Mouse (Mus musculus): Measurements from ENCODE around the gene Ttc39a. TPM values are rescaled to one million over a fixed set of nuclear protein-coding genes. Genes with fewer than 3 reads are reported as not detected.
A peak's percentile ranks its signal among the peaks of the same experiment; 100 is the strongest.

Gene Ttc39a
- polyA plus RNA-seq, 1 experiment from 2014 or later = 11.6 TPM

DNA sequence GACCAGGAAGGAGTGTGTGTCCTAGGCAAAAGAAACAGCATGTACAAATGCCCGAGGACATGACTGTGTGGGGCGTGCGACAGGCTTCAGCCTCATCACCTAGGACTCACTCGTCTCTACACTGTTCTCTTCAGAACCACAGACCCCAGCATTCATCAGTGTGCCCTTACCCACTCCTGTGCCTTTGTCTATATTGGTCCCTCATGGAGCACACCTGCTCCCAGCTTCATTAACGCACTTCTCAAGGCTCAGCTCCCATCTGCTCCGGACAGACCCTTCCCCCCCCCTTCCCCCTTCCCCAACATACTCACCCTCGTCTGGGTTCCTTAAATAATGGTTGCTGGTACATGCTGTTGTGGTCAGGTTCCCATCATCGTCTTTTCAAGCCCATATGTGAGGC is 1.0 kb upstream of the Ttc39a start:
- H3K27ac ChIP-seq (ENCODE audit: poor library complexity, severe bottlenecking) = peak overlapping the region; percentile 86
- H3K4me3 ChIP-seq = peak overlapping the region; percentile 76
- peak overlapping the region; percentile 41 for H3K9ac ChIP-seq
- H3K4me2 ChIP-seq = peak overlapping the region; percentile 95
- no peak for ATAC-seq (ENCODE audit: insufficient number of reproducible peaks, low FRiP score)
- WGBS = 59% methylated on average over 8 of the region's 8 CpGs
- no peaks in the 10 kb centered on the region for H3K27me3 ChIP-seq (replicated peaks)
- H3K4me1 ChIP-seq (replicated peaks) = peaks cover 26% of the 10 kb centered on the region
- H3K9me3 ChIP-seq (replicated peaks) = no peaks in the 10 kb centered on the region
- peaks cover 13% of the 10 kb centered on the region for H3K36me3 ChIP-seq

DNA sequence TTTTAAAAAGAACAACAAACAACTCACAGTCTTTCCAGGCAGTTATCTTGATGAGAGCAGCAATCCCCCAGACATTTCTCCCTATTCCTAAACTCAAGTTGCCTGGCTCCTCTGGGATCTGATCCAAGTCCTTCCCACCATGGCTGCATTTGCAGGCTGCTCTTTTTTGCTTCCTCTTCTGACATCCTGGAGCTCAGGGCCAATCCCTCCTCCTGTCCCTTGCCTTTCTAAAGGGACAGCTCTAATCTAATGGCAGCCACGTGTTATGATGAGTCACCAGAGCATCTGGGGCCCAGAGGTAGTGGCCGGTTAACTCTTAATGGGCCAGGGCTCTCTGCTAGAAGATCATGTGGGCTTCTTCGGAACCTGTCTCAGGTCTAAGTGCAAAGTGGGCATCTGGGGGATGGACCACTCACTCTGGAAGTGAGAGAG is 353 bp upstream of the Ttc39a start:
- no peaks in the 10 kb centered on the region for H3K9me3 ChIP-seq (replicated peaks)
- peak overlapping the region; percentile 76 for H3K4me3 ChIP-seq
- H3K9ac ChIP-seq = peak overlapping the region; percentile 83
- peaks cover 33% of the 10 kb centered on the region for H3K4me1 ChIP-seq (replicated peaks)
- H3K27ac ChIP-seq (ENCODE audit: poor library complexity, severe bottlenecking) = peak overlapping the region; percentile 86
- peak overlapping the region; percentile 95 for H3K4me2 ChIP-seq
- ATAC-seq (ENCODE audit: insufficient number of reproducible peaks, low FRiP score) = peak; percentile 90
- peaks cover 13% of the 10 kb centered on the region for H3K36me3 ChIP-seq
- no peaks in the 10 kb centered on the region for H3K27me3 ChIP-seq (replicated peaks)
- WGBS = 2% methylated on average over 3 of the region's 3 CpGs

DNA sequence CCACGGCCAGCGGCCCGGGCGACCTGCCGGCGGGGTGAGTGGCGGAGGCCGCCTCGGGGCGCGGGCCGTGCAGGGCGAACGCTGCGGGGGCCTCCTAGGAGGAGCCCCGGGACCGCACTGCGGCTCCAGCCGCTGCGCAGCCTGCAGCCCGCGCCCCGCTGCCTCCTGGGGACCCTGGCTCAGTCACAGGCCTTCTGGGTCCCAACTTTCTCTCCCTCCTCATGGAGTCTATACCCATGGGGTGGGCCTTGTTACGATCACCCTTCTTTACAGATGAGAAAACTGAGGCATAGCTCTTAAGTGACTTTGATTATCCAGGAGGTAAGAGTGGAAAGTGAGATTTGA is 725 bp downstream of the Ttc39a start:
- Histone ChIP-seq H3K4me1 (replicated peaks) (peaks cover 40% of the 10 kb centered on the region), H3K27me3 (replicated peaks) (no peaks in the 10 kb centered on the region), H3K4me2 (peak overlapping the region; percentile 95), H3K9me3 (replicated peaks) (no peaks in the 10 kb centered on the region), H3K36me3 (peaks cover 13% of the 10 kb centered on the region), H3K4me3 (peak overlapping the region; percentile 76), H3K9ac (peak overlapping the region; percentile 83), H3K27ac (ENCODE audit: poor library complexity, severe bottlenecking) (peak overlapping the region; percentile 86)
- ATAC-seq (ENCODE audit: insufficient number of reproducible peaks, low FRiP score) = no peak
- WGBS = 5% methylated on average over 24 of the region's 24 CpGs

DNA sequence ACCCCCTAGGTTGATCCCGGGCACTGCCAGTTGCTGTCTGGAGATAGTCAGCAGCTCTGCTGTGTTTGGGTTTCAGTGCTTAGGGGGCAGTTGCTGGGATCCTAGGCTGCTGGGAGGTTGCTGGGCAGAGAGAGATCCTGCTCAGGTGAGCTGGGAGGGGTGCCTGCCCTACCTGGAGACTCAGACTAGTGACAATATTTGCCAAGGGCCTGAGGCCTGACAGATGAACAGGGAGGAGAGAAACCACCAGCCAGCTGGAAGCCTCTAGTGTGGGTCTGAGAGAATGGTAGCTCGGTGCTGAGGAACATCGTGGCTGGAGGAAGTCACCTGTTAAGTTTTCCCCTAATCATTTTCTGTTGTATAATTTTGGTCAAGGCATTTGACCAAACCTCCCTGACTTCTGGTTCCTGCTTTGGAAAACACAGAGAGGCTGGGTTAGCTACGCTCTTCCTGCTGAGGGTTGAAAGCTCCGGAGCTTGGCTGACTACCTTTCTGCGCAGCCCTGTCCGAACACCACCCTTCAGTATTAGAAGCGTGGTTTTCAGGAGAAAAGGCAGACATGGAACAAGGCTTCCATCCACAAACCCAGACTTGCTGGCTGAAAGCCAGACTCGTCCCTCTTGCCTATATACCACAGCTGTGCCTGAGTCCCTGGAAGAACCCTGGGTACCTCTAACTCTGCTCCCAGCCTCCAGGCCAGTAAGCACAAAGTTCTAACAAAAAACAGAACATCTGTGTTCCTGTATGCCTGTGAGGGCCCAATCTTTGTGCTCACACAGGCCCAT is 1.5 kb downstream of the Ttc39a start:
- no peak for ATAC-seq (ENCODE audit: insufficient number of reproducible peaks, low FRiP score)
- WGBS = 70% methylated on average over 9 of the region's 9 CpGs
- no peaks in the 10 kb centered on the region for H3K27me3 ChIP-seq (replicated peaks)
- H3K4me2 ChIP-seq = peak overlapping the region; percentile 95
- no peaks in the 10 kb centered on the region for H3K9me3 ChIP-seq (replicated peaks)
- 0 out of 2 replicates have a peak overlapping the region, but pooled peaks have one; percentile 13 for H3K27ac ChIP-seq (ENCODE audit: poor library complexity, severe bottlenecking)
- H3K4me1 ChIP-seq (replicated peaks) = peaks cover 40% of the 10 kb centered on the region
- H3K9ac ChIP-seq = 0 out of 2 replicates have a peak overlapping the region, but pooled peaks have one; percentile 83
- H3K36me3 ChIP-seq = peaks cover 13% of the 10 kb centered on the region
- H3K4me3 ChIP-seq = peak overlapping the region; percentile 76

DNA sequence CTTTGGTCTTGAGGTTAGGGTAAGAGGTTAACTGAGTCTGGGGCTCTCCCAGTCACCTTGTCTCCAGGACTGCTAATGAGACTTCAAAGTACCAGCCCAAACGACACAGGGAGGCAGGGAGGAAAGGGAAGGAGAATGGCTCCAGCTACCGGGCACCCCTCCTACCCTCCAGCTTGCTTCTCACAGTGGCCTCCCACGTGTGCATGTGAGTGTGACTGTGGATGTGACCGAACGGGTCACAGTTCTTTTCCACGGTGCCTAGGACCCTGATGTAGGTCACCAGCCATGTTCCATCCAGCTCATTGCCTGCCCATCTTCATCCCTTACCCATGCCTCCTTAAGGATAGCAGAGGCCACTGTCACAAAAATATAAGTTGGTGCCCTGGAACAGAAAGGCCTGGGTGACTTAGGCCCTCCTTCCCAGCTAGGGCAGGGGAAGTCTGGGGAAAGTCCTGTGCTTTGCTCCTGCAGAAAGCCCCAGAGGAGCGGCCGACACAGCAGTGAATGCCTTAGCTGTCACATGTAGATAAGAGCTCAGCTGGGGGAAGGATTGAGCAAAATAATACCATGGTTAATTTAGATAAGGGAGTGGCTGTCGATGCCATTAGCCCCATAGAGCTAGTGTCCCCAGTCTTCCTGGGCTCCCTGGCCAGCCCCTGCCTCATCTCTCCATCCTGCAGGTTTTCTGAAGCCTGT is 4.4 kb downstream of the Ttc39a start:
- Histone ChIP-seq H3K4me1 (replicated peaks) (peaks cover 31% of the 10 kb centered on the region), H3K27me3 (replicated peaks) (no peaks in the 10 kb centered on the region), H3K4me3 (no peak overlapping the region), H3K9ac (peak overlapping the region; percentile 30; the same call in 1 of the 2 replicates), H3K9me3 (replicated peaks) (no peaks in the 10 kb centered on the region), H3K27ac (ENCODE audit: poor library complexity, severe bottlenecking) (peak overlapping the region; percentile 74), H3K36me3 (no peaks in the 10 kb centered on the region), H3K4me2 (peak overlapping the region; percentile 27)
- 30% methylated on average over 9 of the region's 9 CpGs for WGBS
- ATAC-seq (ENCODE audit: insufficient number of reproducible peaks, low FRiP score) = peak; percentile 67

DNA sequence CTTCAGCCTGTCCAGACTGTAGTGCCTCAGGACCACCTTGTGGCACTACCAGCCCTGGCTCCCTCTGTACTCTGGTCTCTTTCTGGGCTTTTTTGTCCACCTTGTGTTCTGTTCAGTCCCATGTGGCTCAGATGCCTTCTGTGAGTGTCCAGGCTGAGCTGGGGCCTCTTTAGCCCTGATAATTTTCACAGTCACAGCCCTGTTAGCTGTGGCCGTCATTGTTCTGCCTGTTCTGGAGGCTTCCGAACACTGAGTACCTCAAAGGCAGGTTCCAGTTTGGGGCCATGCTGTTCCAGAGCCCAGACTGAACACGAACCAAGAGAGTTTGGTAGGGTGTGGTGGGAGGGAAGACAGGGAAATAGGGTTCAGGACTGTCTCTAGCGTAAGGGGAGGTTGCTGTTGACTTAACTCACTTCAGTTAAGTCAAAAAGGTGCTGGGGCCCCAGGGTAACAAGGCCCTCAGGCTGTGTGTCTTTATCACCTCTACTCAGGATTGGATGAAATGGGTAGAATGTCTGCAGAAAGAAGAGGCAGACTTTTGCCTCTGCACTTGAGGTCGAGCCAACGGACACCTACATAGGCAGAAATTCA is 5.0 kb downstream of the Ttc39a start:
- peak overlapping the region; percentile 27 for H3K4me2 ChIP-seq
- peak; percentile 7; the same call in 1 of the 2 replicates for ATAC-seq (ENCODE audit: insufficient number of reproducible peaks, low FRiP score)
- H3K36me3 ChIP-seq = no peaks in the 10 kb centered on the region
- H3K4me3 ChIP-seq = no peak overlapping the region
- peak overlapping the region; percentile 30; the same call in 1 of the 2 replicates for H3K9ac ChIP-seq
- H3K27ac ChIP-seq (ENCODE audit: poor library complexity, severe bottlenecking) = peak overlapping the region; percentile 74
- no peaks in the 10 kb centered on the region for H3K27me3 ChIP-seq (replicated peaks)
- WGBS = 65% methylated on average over 6 of the region's 6 CpGs
- peaks cover 31% of the 10 kb centered on the region for H3K4me1 ChIP-seq (replicated peaks)
- no peaks in the 10 kb centered on the region for H3K9me3 ChIP-seq (replicated peaks)

DNA sequence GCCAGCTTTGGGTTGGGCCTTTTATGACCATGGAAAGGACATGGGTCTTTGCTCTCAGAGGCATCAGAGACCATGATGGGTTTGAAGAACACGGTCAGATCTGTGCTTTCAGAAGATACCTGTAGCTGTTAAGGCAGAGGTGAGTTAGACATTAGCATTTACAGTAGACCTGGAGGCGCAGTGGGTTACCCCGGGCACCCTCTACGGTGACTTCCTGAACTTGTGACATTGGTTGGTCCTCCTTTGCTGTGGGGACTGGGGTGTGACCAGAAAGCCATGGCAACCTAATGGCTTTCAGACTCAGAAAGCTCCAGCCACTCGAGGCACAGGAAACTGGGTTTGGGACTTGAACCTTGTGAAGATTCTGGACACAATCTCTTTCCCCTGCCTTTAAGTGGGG is 5.8 kb downstream of the Ttc39a start:
- no peak for ATAC-seq (ENCODE audit: insufficient number of reproducible peaks, low FRiP score)
- no peaks in the 10 kb centered on the region for H3K9me3 ChIP-seq (replicated peaks)
- no peak overlapping the region for H3K4me3 ChIP-seq
- H3K4me2 ChIP-seq = no peak overlapping the region
- WGBS = 85% methylated on average over 5 of the region's 5 CpGs
- H3K36me3 ChIP-seq = no peaks in the 10 kb centered on the region
- H3K27ac ChIP-seq (ENCODE audit: poor library complexity, severe bottlenecking) = no peak overlapping the region
- no peaks in the 10 kb centered on the region for H3K27me3 ChIP-seq (replicated peaks)
- peaks cover 29% of the 10 kb centered on the region for H3K4me1 ChIP-seq (replicated peaks)
- no peak overlapping the region for H3K9ac ChIP-seq

DNA sequence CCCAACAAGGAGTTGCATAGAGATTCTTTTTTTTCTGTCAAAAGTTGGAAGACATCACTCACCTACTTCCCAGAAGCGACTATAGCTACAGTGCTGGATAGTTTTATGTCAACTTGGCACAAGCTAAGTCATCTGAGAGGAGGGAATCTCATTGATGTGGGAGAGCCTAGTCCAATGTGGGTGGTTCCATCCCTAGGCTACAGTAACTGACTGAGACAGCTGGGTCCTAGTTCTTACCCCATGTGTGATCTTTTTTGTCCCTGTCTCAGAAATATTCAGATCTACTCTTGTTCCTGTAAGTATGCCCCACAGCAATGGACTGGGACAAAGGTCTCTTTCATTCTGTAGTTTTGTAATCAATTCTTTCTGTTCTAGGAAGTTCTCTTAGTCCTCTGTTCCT is 11.6 kb downstream of the Ttc39a start:
- Histone ChIP-seq H3K4me2 (no peak overlapping the region), H3K4me3 (no peak overlapping the region), H3K27me3 (replicated peaks) (no peaks in the 10 kb centered on the region), H3K36me3 (peaks cover 7% of the 10 kb centered on the region; the same call in 1 of the 2 replicates), H3K9me3 (replicated peaks) (no peaks in the 10 kb centered on the region), H3K4me1 (replicated peaks) (peaks cover 12% of the 10 kb centered on the region), H3K27ac (ENCODE audit: poor library complexity, severe bottlenecking) (no peak overlapping the region), H3K9ac (no peak overlapping the region)
- ATAC-seq (ENCODE audit: insufficient number of reproducible peaks, low FRiP score) = no peak
- WGBS = 87% methylated on average over 1 of the region's 1 CpGs

DNA sequence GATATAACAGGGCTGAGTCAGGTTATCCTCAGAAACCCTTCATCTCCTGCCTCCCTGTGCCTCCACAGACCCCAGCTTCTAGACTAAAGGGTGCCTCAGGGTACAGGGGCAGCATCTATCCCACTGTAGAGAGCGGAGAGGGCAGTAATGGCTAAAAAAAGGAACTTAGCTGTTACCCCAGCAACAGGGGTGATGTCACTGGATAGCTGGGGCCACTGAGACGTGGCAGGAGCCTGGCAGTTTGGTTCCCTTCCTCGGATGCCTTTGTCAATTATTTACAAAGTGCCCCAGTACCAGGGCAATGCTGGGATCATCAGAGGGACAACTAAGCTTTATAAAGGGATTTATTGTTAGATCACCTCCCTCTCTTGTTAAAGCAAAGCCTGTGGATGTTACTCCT is 12.6 kb downstream of the Ttc39a start:
- Histone ChIP-seq H3K9me3 (replicated peaks) (no peaks in the 10 kb centered on the region), H3K27me3 (replicated peaks) (no peaks in the 10 kb centered on the region), H3K4me1 (replicated peaks) (peaks cover 12% of the 10 kb centered on the region), H3K9ac (no peak overlapping the region), H3K4me2 (no peak overlapping the region), H3K27ac (ENCODE audit: poor library complexity, severe bottlenecking) (no peak overlapping the region), H3K36me3 (peaks cover 7% of the 10 kb centered on the region; the same call in 1 of the 2 replicates), H3K4me3 (no peak overlapping the region)
- WGBS = 21% methylated on average over 3 of the region's 3 CpGs
- ATAC-seq (ENCODE audit: insufficient number of reproducible peaks, low FRiP score) = no peak

DNA sequence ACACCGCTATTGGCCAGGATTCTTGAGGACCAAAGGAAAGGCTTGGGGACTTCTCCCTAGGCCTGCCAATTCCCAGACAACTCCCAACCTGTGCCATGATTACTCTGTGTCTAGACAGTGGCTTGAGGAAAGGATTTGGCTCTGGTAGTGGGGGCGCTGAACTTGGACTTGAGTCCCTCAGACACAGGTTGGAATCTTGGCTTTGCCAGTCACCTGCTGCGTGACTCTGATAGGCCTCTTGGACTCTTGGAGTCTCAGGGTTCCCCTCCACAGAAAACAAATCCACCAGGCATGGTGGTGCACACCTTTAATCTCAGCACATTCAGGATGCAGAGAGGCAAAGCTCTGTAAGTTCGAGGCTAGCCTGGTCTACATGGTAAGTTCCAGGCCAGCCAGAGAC is 13.1 kb downstream of the Ttc39a start:
- Histone ChIP-seq H3K4me2 (no peak overlapping the region), H3K9me3 (replicated peaks) (no peaks in the 10 kb centered on the region), H3K9ac (no peak overlapping the region), H3K4me3 (no peak overlapping the region), H3K36me3 (peaks cover 7% of the 10 kb centered on the region; the same call in 1 of the 2 replicates), H3K27me3 (replicated peaks) (no peaks in the 10 kb centered on the region), H3K27ac (ENCODE audit: poor library complexity, severe bottlenecking) (no peak overlapping the region), H3K4me1 (replicated peaks) (peaks cover 12% of the 10 kb centered on the region)
- no peak for ATAC-seq (ENCODE audit: insufficient number of reproducible peaks, low FRiP score)
- WGBS = 82% methylated on average over 4 of the region's 4 CpGs
